Mouse (Mus musculus) erythroblast, embryonic 14.5 days (primary cell): ENCODE results near the gene Thsd1.

ENCODE experiments used
- GATA1 ChIP-seq: IDR thresholded peaks from 2 replicates; pipeline ENCODE4 v1.6.1; 2012; ENCODE audit warnings: low read length, inconsistent platforms, mixed read lengths
- TAL1 ChIP-seq: IDR thresholded peaks from 3 replicates; pipeline ENCODE4 v1.6.1; 2012; ENCODE audit warnings: low read length, inconsistent platforms, mixed read lengths

DNA sequence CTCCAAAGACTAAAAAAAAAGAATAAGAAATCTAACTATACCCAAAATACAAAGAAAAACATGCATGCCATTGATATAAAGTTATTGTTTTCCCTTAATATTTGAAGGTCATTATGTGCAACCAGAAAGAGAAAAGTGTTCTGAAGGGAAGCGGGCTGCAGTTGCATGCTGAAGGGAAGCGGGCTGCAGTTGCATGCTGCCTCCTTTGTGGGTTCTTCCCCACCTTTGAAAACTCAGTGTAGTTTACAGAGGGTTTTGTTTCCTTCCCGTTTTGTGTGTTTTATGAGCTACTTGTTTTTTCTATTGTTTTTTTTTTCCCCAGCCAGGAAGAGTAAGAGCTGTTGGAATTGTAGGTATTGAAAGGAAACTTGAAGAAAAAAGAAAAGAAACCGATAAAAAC is 19.6 kb upstream of the Thsd1 start:
- TF ChIP-seq GATA1 (no peak), TAL1 (no peak)
